Mouse (Mus musculus) spleen, postnatal 10 days (tissue): ENCODE measurements at regions not wholly inside any gene's neighbourhood (a gene's known extent, or its start where the extent isn't known, plus 50 kb on each side); places are given as distances from the start of the nearest gene placed in this dataset.

Source experiments
- DNase-seq, 2 experiments: peaks; one replicate each; pipeline ENCODE4 v3.0.0; 2021 to 2022; ENCODE audit warnings: low spot score in 2 of 2

DNA sequence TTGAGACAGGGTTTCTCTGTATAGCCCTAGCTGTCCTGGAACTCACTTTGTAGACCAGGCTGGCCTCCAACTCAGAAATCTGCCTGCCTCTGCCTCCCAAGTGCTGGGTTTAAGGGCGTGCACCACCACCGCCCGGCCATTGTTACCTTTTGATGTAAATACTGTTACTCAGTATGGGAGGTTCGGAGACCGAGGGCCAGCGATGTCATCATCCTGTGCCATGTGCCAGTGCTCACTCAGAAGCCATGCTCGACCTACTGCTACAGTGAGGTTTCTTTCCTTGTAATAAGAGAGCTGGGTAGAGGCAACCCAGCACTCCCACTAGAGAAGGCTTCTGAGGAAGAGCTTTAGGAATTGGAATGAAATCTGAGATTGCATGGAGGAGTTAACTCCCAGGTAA lies 191.6 kb upstream of the Tgfbr2 start:
- no peak for DNase-seq

DNA sequence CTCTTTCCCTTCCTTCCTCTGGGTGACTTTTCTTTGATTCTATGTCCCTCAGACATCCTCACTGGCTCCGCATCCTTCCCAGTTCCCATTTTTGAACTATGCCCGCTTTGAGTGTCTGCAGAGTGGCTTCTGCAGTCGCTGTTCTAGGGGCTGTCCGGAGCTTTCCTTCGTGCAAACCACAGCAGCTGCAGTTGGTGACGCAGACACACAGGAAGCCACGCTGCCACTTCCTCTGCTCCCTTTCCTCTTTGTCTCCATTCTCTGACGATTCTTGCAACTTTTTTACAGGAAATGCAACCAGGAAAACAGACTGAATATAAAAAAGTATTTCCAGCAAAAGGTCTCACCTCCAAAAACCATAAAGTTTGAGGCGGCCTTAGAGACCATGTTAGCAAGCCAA lies 191.0 kb upstream of the Tgfbr2 start:
- DNase-seq: peak; percentile 24 to 64

DNA sequence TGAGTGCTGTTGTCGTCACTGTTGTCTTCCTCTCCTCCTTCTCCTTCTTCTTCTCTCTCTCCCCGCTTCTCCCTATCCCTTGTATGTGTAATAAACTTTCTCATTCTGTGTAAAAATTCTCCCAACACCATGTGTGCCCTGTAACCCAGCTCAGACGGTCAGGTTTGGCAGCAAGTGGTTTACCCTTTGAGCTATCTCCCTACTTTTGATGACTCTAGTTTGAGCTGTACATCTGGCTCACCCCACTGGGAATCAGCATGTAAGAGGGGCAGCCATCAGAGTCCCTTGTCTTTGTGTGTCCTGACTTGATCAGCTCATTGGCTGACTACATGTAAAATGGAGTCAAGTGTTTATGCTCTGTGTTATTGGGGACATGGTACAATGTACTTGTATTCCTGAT lies 190.5 kb upstream of the Tgfbr2 start:
- no peak for DNase-seq

DNA sequence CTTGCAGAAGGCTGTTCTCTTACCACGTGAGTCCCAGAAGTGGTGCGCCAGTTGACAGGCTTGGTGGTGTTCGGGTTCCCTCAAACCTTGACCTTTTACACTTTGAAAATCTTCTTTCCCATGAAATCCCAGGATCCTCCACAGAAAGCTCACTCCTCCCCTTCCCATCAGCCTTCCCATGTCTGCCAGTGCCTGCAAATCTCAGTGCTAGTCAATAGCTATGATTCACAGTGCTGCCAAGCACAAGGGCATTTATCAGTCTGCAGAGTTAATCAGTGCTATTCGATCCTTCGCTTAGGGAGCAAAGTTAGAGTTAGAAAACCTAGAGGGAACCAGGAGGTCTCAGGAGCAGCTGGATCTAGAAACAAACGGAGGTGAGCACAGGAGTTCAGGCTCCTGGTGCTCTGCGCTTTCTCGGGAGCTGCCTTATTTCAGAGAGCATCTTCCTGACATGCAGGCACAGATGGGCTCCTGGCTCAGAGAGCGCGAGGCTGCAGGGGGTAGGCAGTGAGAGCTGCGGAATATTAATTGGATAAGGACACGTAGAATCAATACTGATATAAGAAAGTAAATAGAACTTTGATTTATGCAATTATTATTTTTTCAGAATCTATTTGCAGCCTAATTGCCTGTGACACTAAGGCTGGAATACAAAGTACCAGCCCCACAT lies 190.0 kb upstream of the Tgfbr2 start:
- DNase-seq: no peak

DNA sequence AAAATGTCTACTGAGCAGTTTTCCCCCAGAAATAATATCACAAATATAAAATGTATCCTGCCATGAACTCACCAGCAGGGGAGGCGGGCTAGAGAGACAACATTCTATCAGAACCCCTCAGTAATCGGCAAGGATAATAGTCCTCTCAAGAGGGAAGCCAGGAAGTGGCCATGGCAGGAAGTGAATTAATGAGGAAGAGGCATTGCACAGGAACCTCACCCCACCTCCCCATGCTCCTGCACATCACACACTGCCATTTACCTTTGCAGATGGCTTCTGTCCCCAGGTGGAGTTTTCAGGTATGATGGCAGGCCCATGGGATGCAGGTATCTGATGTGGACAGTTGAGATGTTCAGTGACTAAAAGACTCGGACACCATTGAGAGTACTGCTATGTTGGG lies 185.9 kb upstream of the Tgfbr2 start:
- no peak for DNase-seq

DNA sequence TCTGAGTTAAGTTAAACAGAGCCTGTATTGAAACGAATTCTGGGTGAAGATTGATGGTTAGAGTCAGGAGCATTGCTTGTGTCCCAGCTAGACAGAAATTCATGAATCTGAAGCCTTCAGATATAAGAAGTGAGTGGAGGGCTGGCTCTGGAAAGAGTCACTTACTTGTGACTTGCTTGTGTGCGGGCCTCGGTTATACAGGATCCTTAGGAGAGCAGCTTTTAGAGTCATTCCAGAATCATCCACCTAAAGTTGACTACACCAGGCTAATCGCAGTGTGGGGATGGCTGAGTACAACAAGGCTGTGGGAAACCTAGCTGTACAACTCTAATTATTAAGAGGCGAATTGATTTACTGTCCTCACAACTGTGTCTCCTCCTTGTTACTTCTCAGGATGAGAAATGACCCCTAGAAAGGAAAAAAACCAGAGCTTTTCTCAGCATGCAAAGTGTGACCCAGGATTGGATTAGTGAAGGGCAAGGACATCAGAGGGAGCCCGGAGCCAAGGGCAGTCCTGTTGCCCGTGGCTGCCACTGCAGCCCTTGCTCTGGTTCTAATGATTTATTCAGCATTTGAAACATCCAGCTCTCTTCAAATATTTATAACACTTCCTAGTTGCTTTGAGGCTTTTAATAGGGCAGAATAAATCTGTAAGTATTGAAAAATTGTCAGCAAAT lies 179.0 kb upstream of the Tgfbr2 start:
- no peak for DNase-seq

DNA sequence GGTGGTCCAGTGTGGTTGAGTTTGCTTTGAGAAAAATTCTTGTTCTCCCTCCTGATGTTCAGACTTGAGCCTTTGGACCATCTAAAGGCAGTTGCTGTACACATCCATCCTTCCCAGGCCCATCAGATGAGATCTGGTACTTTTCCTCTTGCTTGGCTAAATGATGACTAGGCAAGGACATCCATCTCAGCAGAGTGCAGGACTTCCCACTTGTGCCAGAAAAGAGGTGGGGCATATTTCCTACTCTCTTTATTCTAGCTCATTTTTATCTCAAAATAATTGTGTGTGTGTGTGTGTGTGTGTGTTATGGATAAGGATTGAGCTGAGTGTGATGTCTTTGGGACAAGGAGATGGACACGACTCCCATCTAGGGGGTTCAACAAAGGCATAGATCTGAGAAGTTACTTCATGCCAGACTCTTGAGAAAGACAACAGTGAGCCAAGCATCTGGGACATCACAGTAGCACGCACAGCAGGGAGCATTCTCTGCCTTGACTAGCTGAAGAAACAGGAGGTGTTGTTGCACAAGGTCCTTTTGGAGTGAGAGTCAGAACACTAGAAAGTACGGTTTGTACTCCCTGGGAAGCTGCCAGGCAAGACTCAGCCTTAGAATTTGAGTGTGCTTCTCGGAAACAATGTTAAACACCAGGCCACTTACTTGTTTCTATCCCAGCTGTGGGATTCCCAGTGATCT lies 177.8 kb upstream of the Tgfbr2 start:
- no peak for DNase-seq

DNA sequence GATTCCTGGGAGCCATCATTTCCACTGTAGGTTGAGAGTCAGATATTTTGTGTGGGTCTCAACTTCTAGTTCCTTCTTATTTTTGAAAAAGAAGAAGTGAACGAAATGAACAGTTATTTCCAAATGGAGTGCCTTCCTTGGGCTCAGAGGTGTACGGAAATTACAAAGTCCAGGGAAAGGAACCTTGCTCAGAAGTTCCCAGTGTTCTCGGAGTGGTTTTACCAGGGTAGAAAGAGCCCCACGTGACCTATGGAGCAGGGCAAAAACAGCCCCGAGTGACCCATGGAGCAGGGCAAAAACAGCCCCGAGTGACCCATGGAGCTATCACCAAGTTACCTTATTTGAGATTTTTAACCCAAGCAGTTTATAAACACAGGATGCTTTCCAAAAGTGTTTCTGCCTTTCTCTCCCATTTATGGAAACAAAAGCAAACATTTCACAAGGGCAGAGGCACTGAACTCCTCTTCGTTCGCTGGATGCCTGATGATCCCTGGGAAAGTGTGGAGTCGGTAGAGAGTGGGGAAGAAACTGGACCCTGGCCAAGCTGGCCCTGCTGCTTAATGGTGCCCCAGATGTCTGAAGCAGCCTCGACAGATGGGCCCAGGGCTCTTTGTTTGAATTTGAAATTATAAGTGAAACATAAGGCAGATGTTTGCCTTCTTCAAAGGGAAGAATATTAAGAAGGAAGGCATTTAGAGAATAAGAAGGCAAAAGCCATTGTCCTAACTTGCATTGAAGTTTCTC lies 175.8 kb upstream of the Tgfbr2 start:
- DNase-seq: no peak

DNA sequence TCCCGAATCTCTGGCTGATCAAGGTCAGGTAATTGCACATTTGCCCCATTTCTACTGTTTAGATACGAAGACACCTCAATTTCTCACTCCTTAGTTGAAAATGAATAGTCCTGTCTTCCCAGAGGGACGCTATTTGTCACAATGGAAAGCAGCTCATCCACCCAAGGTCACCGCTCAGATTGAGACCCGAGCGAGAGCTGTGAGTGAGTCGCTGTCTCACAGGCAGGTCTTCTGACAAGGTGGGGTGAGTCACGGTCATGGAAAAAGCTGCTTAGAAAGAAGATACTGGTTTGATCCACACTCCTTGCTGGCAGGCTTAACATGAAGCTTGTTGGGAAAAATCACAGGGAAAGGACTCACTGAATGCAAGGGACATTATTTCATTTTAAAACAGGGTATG lies 171.9 kb upstream of the Tgfbr2 start:
- DNase-seq: no peak

DNA sequence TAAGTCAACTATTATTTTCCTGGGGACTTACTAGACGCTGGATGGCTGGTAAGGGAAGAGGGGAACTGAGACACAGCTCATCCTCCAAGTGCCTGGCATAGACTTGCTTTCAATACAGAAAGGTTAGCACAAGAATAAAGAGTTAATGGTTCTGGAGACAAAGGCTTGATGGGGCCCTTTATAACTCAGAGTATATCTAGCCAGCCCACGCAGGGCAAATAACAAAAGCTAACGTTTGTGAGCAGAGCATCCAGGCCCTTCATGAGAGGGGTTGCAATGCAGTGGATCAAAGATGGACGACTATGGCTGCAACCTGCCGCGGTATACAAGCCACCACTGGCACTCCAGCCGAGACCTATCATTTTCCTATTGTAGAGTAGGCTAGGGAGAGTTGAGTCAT lies 171.3 kb upstream of the Tgfbr2 start:
- no peak for DNase-seq

DNA sequence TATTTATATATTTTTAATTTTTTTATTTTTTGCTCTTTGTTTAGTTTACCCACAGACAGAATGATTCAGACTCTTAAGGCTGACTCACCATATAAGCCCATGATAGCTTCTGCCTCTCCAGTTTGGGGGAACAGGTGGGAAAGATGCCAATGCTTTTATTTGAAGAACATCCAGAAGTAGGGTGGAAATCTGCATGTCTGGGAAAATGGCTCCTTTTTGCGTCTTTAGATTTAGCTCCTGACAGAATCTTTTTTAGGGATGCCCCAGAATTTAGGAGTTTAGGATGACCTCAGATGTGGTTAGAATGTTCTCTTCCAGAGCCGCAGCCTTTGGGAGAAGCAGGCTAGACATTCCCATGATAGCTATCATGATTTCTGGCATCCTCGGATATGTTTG lies 167.9 kb upstream of the Tgfbr2 start:
- no peak for DNase-seq

DNA sequence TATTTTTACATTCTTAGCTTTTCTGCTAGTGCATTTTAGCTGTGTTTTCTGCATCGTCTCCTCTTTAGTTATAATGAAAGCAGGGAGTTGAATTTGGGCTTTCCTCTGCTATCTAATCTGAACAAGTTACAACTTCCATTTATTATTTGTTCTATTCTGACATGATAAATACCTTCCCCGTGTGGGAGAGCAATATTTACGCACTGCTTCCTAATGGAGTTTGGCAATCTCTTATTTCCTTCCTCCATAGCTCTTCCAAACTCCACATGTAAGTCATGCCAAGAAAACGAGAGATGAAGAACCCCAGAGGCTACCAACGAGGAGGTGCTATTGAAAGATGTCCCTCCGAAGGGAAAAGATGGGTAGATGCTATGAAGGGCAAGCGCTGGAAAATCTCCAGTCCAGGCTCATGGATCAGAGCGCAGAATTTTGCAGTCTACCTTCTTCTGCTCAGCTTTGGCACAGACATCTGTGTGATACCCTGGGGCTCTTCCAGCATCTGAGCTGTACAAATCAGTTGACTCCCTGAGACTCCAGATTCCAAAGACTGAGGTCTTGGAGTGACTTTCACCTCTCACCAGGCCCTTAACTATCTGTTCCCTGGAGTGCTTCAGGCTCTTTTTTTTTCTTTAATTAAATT lies 167.4 kb upstream of the Tgfbr2 start:
- no peak for DNase-seq

DNA sequence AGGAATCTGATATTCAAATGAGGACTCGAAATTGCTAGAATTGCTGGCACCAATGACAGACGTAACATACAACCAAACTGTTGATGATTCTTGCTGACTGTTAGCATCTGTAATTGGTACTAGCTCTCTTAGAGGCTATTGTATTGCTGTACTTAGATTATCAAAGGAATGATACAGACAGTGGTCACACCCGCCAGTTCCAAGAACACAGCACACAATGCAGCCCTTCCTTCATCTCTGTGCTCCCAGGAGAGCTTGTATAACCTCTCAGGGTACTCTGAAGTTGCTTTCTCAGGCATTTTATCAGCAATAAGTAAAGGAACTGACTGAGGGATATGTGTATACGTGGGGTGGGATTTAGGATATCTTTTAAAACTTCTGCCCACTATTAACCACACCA lies 166.8 kb upstream of the Tgfbr2 start:
- no peak for DNase-seq

DNA sequence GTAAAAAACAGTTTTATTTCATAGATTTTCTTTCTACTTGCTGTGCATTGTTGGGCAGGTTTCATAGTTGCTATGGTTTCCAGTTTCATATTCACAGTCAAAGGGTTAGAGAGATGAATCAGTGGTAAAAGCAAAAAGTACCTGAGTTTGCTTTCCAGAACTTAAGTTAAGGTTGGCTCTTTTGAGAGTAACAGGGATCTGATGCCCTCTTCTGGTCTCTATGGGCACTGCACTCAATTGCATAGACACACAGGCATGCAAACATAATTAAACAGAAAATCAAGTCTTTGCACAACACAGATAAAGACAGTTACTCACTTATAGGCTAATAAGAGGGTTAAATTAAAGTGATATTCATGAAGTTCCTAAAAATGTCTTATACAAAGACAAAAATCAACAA lies 165.8 kb upstream of the Tgfbr2 start:
- peak in 1 of 2 experiments; percentile 65 for DNase-seq

DNA sequence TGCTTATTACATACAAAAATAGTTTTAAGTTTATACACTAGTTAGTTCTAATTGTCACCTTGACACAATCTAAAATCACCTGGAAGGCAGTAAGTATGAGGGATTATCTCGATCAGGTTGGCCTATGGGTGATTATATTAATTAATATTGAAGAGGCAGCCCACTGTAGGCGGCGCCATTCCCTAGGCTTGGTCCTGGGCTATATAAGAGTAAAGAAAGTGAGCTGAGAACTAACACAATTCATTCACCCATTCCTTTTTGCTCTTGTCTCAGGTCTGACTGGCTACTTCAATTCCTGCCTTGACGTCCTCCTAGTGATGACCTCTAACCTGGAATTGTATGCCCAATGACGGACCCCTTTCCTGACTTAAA lies 163.6 kb upstream of the Tgfbr2 start:
- DNase-seq: peak in 1 of 2 experiments; percentile 25

DNA sequence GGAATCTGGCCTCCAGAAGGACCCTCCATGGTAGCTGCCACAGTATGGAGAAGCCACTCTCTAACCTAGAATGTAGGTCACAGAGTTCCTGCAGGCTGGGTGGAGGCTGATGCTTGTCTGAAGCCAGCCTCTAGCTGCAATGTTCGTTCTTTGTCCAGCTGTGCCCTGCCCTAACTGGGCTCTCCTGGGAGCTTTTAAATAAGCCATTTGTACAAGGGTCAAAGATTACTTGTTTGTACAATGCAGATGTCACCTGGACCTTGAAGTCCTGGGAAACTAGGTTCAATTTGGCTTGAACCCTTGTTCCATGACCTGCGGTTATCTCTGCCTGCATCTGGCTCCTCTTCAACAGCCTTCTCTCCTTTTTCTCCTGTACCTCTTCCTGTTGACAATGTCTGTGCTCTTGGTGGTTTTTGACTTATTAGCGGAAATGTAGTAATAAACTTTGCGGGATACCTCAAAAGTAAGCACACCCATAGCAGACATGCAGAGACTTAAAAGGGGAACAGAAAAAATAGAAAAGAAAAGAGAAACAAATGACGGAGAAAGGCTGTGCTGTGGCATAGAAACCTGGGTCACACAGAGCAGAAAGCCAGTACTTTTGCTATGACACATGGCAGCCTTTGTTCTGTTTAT lies 163.1 kb upstream of the Tgfbr2 start:
- DNase-seq: peak in 1 of 2 experiments; percentile 29

DNA sequence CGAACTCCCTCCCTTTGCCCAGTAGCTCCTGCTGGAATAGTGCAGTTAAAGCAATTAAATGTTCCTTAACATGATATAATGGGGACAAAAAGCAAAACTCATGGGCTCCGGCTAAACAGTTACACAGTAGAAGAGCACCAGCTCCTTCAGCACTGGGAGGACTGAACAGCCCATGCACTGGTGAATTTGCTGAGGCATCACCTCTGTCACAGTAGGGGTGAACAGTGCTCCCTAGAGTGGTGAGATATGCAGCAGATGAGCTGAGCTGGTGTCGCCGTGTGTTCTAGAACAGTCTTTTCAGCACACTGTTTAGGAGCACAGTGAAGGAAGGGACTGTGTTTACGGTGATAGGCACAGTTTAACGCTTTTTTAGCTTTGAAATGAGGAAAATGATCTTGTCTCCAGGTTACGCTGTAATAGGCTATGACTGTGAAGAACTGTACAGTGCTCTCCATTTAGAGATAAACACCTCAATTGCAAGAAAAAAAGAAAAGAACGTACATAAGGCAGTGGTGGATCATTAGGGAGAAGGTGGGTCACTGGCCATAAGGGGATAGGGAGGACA lies 162.4 kb upstream of the Tgfbr2 start:
- DNase-seq: peak in 1 of 2 experiments; percentile 18

DNA sequence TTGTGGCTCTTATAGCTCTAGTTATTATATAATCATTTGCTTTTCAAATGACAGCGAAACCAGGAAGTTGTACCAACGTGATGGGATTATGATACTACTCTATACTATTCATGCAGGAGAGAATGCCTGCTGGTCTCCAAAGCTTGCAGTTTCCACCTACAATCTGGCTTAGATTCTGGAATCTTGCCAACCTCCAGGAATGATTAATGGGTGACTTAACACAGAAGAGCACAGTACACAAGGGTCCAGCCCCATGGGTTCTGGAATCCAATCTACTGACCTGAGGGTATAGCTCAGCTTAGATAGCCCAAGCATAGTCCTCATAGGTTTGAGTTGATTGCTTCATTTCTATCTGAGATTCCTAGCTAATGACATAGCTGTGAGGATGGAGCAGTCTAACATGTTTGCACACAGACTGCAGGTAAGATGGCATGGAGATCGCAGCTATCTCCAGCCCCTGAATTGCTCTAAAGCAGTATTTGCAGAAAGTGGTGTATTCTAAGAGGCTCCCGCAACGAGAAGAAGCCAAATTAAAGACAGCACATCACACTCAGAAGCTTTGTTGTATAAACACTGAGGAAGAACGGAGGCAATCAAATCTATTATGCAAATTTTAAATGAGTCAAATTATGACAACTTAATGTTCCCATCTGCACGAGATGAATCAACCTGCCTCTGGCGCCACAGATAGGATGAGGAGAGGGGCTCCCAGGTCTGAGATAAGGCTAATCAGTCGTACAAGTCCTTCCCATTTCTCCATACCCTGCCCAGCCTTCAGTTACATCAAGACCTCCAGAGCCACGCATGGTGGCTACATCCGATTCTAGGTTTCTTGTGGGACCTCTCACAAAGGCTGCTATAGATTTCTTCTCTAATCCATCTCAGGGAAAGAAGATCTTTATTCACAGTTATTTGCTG lies 160.7 kb upstream of the Tgfbr2 start:
- no peak for DNase-seq

DNA sequence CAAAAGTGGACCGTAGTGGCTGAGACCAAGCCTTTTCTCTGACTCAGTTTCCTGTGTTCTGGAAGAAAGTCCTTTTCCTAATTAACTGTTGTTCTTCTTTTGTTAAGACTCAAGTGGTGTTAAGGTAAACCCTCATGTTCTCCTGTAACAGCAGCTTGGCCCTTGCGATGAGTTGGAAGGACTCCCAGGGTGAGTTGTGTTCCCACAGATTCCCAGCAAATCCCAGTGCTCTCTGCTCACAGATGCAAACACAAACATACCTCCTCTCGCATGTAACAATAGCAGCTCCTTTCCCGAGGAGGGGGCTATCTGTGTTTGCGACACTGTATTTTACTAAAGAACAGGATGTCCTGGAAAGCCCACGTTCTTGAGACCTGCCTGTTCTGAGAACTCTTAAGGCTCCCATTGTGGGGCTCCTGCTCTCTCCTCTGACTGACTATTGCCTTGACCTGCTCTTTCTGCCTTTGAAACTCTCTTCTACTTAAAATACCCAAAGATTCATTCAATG lies 158.8 kb upstream of the Tgfbr2 start:
- no peak for DNase-seq
